Mouse (Mus musculus): ENCODE measurements around the gene Fgd6. TPM values are rescaled to one million over a fixed set of nuclear protein-coding genes. Genes with fewer than 3 reads are reported as not detected.

The Fgd6 gene
- polyA plus RNA-seq, 1 experiment = 7.2 TPM

DNA sequence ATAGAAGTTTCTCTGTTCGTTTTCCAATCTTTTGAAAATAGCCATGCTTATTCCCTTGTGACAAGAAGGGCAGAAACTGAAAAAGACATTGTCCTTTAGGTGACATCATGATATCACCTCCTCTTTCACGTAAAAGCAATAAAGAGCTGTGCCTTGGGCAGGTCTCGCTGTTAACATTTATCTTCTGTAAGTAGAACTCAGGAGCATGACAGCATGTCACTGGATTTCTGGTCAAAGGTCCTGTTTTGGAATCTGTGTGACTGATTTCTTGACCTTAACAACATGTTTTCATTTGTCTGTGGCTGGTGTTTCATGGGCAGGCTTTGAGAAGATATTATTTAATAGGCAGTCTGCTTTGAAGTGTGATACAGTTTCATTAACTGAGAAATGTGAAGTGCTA is 44.9 kb downstream of the Fgd6 start:
- DNase-seq = no peak
- Histone ChIP-seq H3K4me1 (ENCODE audit: control insufficient read depth, insufficient read depth, low read length) (peaks cover 5% of the 10 kb centered on the region; the same call in 1 of the 2 replicates), H3K4me3 (replicated peaks; ENCODE audit: extremely low read depth, low read depth, low read length) (no peak overlapping the region)
- WGBS = 71% methylated on average over 3 of the region's 3 CpGs
- TF ChIP-seq POLR2A (IDR thresholded peaks at IDR 0.05; ENCODE audit: borderline replicate concordance, extremely low read depth, low read depth, low read length) = no peak
- no peak for TF ChIP-seq CTCF (IDR thresholded peaks at IDR 0.05; ENCODE audit: insufficient read depth, low read length)

DNA sequence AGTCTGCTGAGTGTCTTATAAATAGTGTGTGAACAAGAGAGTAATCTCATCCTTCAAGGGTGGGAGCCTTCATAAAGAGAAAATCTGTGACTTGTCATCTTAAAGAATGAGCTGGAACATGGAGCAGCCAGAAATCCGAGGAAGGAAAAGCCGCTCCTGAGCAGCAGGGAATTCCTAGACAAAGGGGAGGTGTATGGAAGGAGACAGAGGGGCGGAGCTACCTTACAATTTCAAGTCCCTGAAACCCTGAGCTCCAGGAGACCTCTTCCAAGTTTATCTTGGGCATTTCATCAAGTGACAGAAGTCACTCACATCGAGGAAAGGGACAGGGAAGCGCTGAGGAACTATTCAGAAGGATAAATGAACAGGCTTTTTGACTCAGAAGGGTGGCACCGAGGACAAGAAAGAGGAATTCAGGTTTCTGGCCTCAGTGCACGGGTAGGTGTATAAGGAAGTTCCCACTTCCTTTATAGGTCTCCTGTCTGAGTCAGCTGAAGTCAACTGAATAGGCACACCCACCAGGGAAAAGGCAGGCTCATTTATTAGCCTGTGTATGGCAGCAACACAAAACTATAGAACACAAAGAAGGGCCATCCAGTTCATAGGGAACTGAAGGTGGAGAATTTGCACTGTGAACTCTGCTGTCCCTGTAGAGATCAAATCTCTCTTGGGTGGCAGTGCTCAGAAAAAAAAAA is 46.4 kb downstream of the Fgd6 start:
- WGBS = 26% methylated on average over 7 of the region's 7 CpGs
- no peak for TF ChIP-seq POLR2A (IDR thresholded peaks at IDR 0.05; ENCODE audit: borderline replicate concordance, extremely low read depth, low read depth, low read length)
- no peak for TF ChIP-seq CTCF (IDR thresholded peaks at IDR 0.05; ENCODE audit: insufficient read depth, low read length)
- Histone ChIP-seq H3K4me3 (replicated peaks; ENCODE audit: extremely low read depth, low read depth, low read length) (no peak overlapping the region), H3K4me1 (ENCODE audit: control insufficient read depth, insufficient read depth, low read length) (peaks cover 6% of the 10 kb centered on the region; the same call in 1 of the 2 replicates)
- no peak for DNase-seq

DNA sequence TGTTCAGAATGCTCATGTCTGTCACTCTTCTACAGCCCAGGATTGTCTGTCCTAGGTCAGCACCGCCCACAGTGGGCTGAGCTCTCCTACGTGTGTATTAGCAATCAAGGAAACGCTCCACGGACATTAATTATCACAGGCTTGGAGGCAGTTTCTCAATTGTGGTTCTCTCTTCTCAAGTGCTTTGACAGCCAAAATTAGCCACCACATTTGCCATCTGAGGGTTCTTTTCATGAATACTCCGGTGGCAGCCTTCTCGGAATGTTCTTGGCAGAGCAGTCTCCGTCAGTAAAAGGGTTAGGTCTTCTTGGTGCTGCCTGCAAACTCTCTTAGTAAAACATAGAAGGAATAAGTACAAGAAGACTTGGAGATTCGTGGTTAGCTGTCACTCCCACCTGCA is 50.5 kb downstream of the Fgd6 start:
- Histone ChIP-seq H3K4me3 (replicated peaks; ENCODE audit: extremely low read depth, low read depth, low read length) (no peak overlapping the region), H3K4me1 (ENCODE audit: control insufficient read depth, insufficient read depth, low read length) (peaks cover 7% of the 10 kb centered on the region; the same call in 1 of the 2 replicates)
- WGBS = 62% methylated on average over 8 of the region's 8 CpGs
- no peak for DNase-seq
- TF ChIP-seq POLR2A (IDR thresholded peaks at IDR 0.05; ENCODE audit: borderline replicate concordance, extremely low read depth, low read depth, low read length) (no peak), CTCF (IDR thresholded peaks at IDR 0.05; ENCODE audit: insufficient read depth, low read length) (no peak)

DNA sequence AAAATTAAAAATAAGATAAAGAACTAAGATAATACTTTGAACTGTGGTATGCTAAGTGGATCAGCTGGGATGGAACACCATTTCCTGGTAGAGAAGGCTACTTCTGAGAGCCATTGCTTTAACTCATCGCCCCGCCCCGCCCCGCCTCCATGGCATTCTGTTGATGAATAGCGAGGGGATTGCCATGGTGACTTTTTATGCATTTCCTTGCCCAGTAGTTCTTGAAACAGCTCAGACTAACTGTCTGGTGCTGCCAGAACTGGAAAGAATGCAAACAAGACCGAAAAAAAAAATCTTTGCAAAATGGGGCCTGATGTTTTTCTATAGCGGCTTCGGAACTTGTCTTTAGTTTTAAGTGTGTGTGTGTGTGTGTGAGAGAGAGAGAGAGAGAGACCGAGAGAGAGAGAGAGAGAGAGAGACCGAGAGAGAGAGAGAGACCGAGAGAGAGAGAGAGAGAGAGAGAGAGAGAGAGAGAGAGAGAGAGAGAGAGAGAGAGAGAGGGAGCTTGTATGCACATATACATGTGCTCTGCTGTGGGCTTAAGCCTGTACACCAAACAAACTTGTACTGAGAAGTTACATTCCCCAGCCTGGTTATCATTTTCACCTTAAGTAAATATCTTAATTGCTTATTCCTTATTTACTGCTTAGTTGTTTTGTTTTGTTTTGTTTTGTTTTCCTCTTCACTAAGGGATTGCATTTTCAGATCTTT is 51.7 kb downstream of the Fgd6 start:
- WGBS = 49% methylated on average over 8 of the region's 11 CpGs
- Histone ChIP-seq H3K4me3 (replicated peaks; ENCODE audit: extremely low read depth, low read depth, low read length) (no peak overlapping the region), H3K4me1 (ENCODE audit: control insufficient read depth, insufficient read depth, low read length) (0 out of 2 replicates have a peak, but pooled peaks cover 5% of the 10 kb centered on the region)
- DNase-seq = no peak
- no peak for TF ChIP-seq CTCF (IDR thresholded peaks at IDR 0.05; ENCODE audit: insufficient read depth, low read length)
- no peak for TF ChIP-seq POLR2A (IDR thresholded peaks at IDR 0.05; ENCODE audit: borderline replicate concordance, extremely low read depth, low read depth, low read length)

DNA sequence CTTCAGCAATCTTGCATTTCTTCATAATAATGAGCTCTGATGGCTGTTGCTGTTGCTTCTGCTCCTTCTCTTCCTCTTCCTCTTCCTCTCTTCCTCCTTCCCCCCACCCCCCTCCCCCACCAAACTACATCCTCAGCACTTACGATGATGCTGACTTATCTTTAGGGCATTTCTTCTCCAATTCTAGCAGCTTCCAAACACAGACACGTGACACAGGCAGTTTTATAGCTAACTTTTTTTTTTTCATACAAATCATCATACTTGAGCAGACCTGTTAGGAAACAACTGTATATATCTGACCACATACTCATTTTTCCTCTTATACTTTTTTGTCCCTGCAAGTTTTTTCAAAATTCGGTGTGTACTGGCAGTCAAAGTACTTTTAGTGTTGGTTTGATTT is 54.2 kb downstream of the Fgd6 start:
- DNase-seq = no peak
- WGBS = 78% methylated on average over 3 of the region's 3 CpGs
- no peak overlapping the region for H3K4me3 ChIP-seq (replicated peaks; ENCODE audit: extremely low read depth, low read depth, low read length)
- peaks cover 6% of the 10 kb centered on the region; the same call in 1 of the 2 replicates for H3K4me1 ChIP-seq (ENCODE audit: control insufficient read depth, insufficient read depth, low read length)
- no peak for TF ChIP-seq CTCF (IDR thresholded peaks at IDR 0.05; ENCODE audit: insufficient read depth, low read length)
- TF ChIP-seq POLR2A (IDR thresholded peaks at IDR 0.05; ENCODE audit: borderline replicate concordance, extremely low read depth, low read depth, low read length) = no peak

DNA sequence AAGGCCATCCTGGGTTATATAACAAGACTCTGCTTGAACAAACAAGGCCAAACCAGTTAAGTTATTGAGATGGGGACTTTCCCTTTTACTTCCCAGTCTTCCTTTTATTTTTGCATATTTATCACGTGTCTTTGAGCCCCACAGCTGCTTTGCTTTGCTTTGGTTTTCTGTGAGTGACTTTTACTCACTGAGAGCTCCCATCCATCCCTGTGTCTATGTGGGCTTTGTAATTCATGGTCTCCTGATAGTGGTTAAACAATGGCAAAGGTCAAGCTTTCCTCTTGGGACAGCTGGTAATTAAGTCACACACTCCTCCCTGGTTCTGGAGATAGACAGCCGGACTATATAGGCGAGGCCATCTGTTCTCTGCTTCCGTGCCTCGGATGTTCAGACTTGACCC is 57.7 kb downstream of the Fgd6 start:
- TF ChIP-seq POLR2A (IDR thresholded peaks at IDR 0.05; ENCODE audit: borderline replicate concordance, extremely low read depth, low read depth, low read length) (no peak), CTCF (IDR thresholded peaks at IDR 0.05; ENCODE audit: insufficient read depth, low read length) (no peak)
- Histone ChIP-seq H3K4me1 (ENCODE audit: control insufficient read depth, insufficient read depth, low read length) (peaks cover 22% of the 10 kb centered on the region), H3K4me3 (replicated peaks; ENCODE audit: extremely low read depth, low read depth, low read length) (no peak overlapping the region)
- WGBS = 67% methylated on average over 5 of the region's 5 CpGs
- DNase-seq = no peak

DNA sequence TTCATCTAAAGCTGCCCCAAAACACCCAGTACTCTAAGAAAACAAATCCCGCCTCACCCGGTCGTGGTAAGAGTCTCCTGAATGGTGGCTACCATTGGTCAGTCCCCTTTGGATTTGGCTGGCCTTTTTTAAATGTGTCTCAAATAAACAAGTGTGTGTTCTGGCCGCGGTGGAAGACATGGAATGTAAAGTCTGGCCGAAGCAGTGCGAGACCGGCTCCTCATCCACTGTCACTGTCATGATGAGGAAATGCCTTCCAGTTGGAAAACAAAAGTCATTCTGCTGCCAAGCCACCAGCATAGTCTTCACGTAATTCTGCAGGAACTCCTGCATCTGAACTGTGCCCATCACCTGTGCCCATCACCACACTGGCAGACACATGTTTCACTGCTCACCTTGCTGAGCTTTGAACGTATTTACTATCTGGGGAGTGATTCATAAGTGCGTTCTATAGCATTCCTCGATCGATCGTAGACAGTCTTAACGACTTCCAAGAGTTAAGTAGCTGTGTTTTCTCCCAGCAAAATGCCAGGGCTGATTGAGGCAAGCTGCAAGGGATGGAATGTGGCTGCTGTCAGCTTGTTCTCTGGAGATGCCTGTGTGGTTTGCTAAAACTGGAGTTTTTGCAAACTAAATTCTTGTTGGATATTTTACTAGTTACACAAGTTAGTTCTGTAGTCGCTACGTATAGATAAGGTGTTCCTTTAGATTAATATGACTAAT is 60.1 kb downstream of the Fgd6 start:
- TF ChIP-seq CTCF (IDR thresholded peaks at IDR 0.05; ENCODE audit: insufficient read depth, low read length) = no peak
- TF ChIP-seq POLR2A (IDR thresholded peaks at IDR 0.05; ENCODE audit: borderline replicate concordance, extremely low read depth, low read depth, low read length) = no peak

DNA sequence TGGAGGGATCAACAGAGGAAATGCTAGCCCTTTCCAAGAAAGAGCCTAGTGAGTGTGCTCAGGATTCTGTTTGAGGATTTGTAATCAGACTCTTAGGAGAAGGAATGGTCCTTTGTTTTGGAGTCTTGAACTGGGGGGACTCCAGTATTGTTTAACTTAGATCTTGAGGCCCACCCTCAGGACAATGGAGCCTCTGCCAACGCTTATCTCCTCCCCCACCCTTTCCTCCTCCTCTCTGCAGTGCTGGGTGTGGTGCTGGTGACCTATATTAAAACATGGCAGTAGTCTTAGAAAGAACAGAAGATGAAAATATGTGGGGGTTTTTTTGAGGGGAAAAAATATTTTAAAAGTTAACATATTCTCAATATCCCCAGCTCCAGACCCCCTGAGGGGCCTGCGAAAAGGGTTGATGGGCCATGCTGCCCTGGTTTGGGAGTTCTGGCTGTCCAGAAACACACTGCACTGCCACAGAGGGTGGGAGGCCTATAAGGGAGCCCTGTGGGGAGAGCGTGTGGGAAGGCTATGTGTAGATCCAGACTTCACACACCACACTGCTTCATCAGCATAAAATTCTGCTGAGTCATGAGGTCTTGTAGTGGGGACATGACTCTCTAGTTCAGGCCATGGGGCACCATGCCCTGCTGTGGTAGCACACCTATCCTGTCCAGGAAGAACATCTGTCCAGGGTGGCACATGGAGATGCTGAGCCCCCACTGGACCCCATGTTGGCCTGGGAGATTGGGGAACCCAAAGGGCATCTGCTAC is 61.5 kb downstream of the Fgd6 start:
- DNase-seq = no peak
- H3K4me1 ChIP-seq (ENCODE audit: control insufficient read depth, insufficient read depth, low read length) = peaks cover 24% of the 10 kb centered on the region
- 62% methylated on average over 3 of the region's 3 CpGs for WGBS
- TF ChIP-seq CTCF (IDR thresholded peaks at IDR 0.05; ENCODE audit: insufficient read depth, low read length) (no peak), POLR2A (IDR thresholded peaks at IDR 0.05; ENCODE audit: borderline replicate concordance, extremely low read depth, low read depth, low read length) (no peak)
- no peak overlapping the region for H3K4me3 ChIP-seq (replicated peaks; ENCODE audit: extremely low read depth, low read depth, low read length)

More for the DNA sequence above, 60.1 kb downstream of the Fgd6 start:
- peak overlapping the region; percentile 52 for H3K4me3 ChIP-seq (replicated peaks; ENCODE audit: extremely low read depth, low read depth, low read length)
- no peak for DNase-seq
- peaks cover 24% of the 10 kb centered on the region for H3K4me1 ChIP-seq (ENCODE audit: control insufficient read depth, insufficient read depth, low read length)
- WGBS = 42% methylated on average over 17 of the region's 17 CpGs

DNA sequence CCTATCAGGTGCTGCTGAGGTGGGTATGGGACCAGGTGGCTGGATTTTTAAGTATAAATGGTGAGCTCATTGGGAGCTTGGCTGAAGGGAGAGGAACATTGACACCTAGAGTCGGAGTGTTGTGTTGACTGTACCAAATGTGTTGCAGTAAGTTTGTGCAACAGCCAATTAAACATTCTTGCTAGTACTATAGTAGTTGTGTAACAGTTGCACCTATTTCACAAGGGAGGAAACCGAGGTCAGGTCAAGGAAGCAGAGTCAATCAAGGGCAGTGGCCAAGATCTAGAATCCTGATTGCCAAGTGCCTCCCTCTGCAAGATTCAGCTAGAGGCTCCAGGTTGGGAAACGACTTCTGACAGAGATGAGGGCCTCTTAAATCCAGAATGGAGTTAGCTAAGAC is 62.3 kb downstream of the Fgd6 start:
- no peak overlapping the region for H3K4me3 ChIP-seq (replicated peaks; ENCODE audit: extremely low read depth, low read depth, low read length)
- DNase-seq = peak; percentile 45
- WGBS = 50% methylated on average over 3 of the region's 3 CpGs
- peaks cover 24% of the 10 kb centered on the region for H3K4me1 ChIP-seq (ENCODE audit: control insufficient read depth, insufficient read depth, low read length)
- no peak for TF ChIP-seq CTCF (IDR thresholded peaks at IDR 0.05; ENCODE audit: insufficient read depth, low read length)
- no peak for TF ChIP-seq POLR2A (IDR thresholded peaks at IDR 0.05; ENCODE audit: borderline replicate concordance, extremely low read depth, low read depth, low read length)
